Comparison of ENCODE assay signal across 8 mouse cellular contexts in the genomic region with DNA sequence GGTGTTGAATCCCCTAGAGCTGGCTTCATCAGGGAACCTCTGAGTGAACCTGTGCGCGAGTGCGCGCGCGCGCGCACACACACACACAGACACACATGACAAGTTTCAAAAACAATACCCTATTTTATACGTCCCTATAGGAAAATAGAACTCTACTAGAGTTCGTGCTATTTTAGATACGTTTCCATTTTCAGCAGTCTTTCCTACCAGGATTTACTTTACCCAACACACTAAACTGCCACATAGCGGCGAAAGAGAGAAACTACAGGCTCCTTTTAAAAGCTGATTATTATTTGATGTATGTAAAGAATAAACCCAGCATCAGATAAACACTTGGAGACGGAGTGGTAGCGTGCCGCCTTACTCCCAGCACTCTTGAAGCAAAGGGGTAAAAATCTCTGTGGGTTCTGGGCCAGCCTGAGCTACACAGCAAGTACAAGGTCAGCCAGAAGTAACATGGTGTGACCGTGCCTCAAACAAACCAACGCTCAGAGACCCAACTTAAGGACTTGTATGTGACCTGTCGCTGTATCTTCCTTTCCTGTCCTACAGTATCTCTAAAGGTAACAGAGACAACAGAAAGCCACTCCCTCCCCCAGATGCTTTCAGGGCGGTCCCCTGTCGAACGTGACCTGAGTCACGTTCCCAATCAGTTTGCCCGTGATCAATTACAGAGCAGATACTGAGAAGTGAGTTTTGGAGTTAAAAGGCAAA. TPM values are rescaled to one million over a fixed set of nuclear protein-coding genes. Genes with fewer than 3 reads are reported as not detected.
A peak's percentile ranks its signal among the peaks of the same experiment; 100 is the strongest.
DNase-seq lines count a peak whose midpoint lies in the region; ATAC-seq and TF ChIP-seq lines count a peak whose summit lies in the region.

No protein-coding gene starts in this region.

- DNase-seq in frontal cortex, postnatal 10 days (ENCODE audit: low spot score in 2 of 2): no peak
- no peak for DNase-seq in CH12.LX (ENCODE audit: extremely low read depth)
- DNase-seq in embryonic facial prominence, embryonic 10.5 days (ENCODE audit: low spot score): no peak
- peak; percentile 86 for DNase-seq in lung, embryonic 14.5 days
- DNase-seq in retina, embryonic 14.5 days (ENCODE audit: low spot score): peak; percentile 75
- DNase-seq in gastrocnemius, postnatal 10 days: no peak

- H3K27me3 ChIP-seq in CH12.LX (replicated peaks): no peaks in the 10 kb centered on the region
- no peaks in the 10 kb centered on the region; the same call in 1 of the 2 replicates for H3K27me3 ChIP-seq in embryonic facial prominence, embryonic 10.5 days (replicated peaks; ENCODE audit: low read depth, poor library complexity, severe bottlenecking)
- H3K27me3 ChIP-seq in hindbrain, embryonic 12.5 days: peaks cover 3% of the 10 kb centered on the region; the same call in 1 of the 2 replicates
- no peaks in the 10 kb centered on the region for H3K27me3 ChIP-seq in lung, embryonic 14.5 days (ENCODE audit: insufficient read depth, low read length)

- no peak for TF ChIP-seq POLR2A in CH12.LX (IDR thresholded peaks at IDR 0.05; ENCODE audit: low read depth, low read length)

- 8% methylated on average over 24 of the region's 24 CpGs for WGBS in embryonic facial prominence, embryonic 10.5 days
- WGBS in hindbrain, embryonic 12.5 days: 7% methylated on average over 24 of the region's 24 CpGs
- WGBS in lung, embryonic 14.5 days: 3% methylated on average over 24 of the region's 24 CpGs

- TF ChIP-seq RAD21 in CH12.LX (IDR thresholded peaks at IDR 0.05; ENCODE audit: low read depth, low read length): peak; percentile 13

- peaks cover 2 to 17% of the 10 kb centered on the region in 2 experiments; a peak in 2 of 4 replicates for H3K4me1 ChIP-seq in CH12.LX (ENCODE audit: control insufficient read depth in 1 of 2, insufficient read depth in 2 of 2)
- H3K4me1 ChIP-seq in embryonic facial prominence, embryonic 10.5 days: peaks cover 35% of the 10 kb centered on the region
- H3K4me1 ChIP-seq in hindbrain, embryonic 12.5 days: peaks cover 24% of the 10 kb centered on the region
- peaks cover 12% of the 10 kb centered on the region for H3K4me1 ChIP-seq in lung, embryonic 14.5 days (ENCODE audit: insufficient read depth)

- TF ChIP-seq CTCF in CH12.LX (conservative IDR thresholded peaks at IDR 0.05 in 1 of 2, IDR thresholded peaks at IDR 0.05 in 1 of 2; ENCODE audit: low read depth in 2 of 2, low read length in 2 of 2): peak in 1 of 2 experiments; percentile 48; a peak in 2 of 4 replicates
- TF ChIP-seq CTCF in lung, embryonic 14.5 days (IDR thresholded peaks at IDR 0.05; ENCODE audit: low read depth): peak; percentile 70

- H3K4me2 ChIP-seq in CH12.LX (ENCODE audit: insufficient read depth, low read depth, poor library complexity, severe bottlenecking): peak overlapping the region; percentile 17; the same call in 1 of the 2 replicates
- H3K4me2 ChIP-seq in hindbrain, embryonic 12.5 days (replicated peaks): peak overlapping the region; percentile 48
- H3K4me2 ChIP-seq in lung, embryonic 14.5 days: peak overlapping the region; percentile 65

- no peaks in the 10 kb centered on the region for H3K79me2 ChIP-seq in CH12.LX (replicated peaks; ENCODE audit: control insufficient read depth, extremely low read depth, insufficient read depth, poor library complexity, severe bottlenecking)

- H3K9me3 ChIP-seq in CH12.LX (replicated peaks; ENCODE audit: low read length): no peaks in the 10 kb centered on the region
- H3K9me3 ChIP-seq in embryonic facial prominence, embryonic 10.5 days: no peaks in the 10 kb centered on the region
- H3K9me3 ChIP-seq in hindbrain, embryonic 12.5 days (replicated peaks): no peaks in the 10 kb centered on the region
- H3K9me3 ChIP-seq in lung, embryonic 14.5 days (ENCODE audit: low read depth, low read length): no peaks in the 10 kb centered on the region

- H3K27ac ChIP-seq in CH12.LX (ENCODE audit: insufficient read depth, low read depth): no peak overlapping the region
- peak overlapping the region; percentile 78 for H3K27ac ChIP-seq in embryonic facial prominence, embryonic 10.5 days (replicated peaks)
- H3K27ac ChIP-seq in hindbrain, embryonic 12.5 days: peak overlapping the region; percentile 57
- peak overlapping the region; percentile 64 for H3K27ac ChIP-seq in lung, embryonic 14.5 days (ENCODE audit: low read depth)

- H3K4me3 ChIP-seq in CH12.LX (replicated peaks in 1 of 3; ENCODE audit: low read depth in 2 of 3, low read length in 2 of 3, poor library complexity in 1 of 3): no peak overlapping the region
- peak overlapping the region; percentile 42 for H3K4me3 ChIP-seq in embryonic facial prominence, embryonic 10.5 days
- H3K4me3 ChIP-seq in hindbrain, embryonic 12.5 days: peak overlapping the region; percentile 23
- peak overlapping the region; percentile 23 for H3K4me3 ChIP-seq in lung, embryonic 14.5 days (ENCODE audit: low read depth, low read length)

- H3K9ac ChIP-seq in CH12.LX (ENCODE audit: insufficient read depth, low read depth): no peak overlapping the region
- no peak overlapping the region for H3K9ac ChIP-seq in hindbrain, embryonic 12.5 days
- H3K9ac ChIP-seq in lung, embryonic 14.5 days: no peak overlapping the region

- no peaks in the 10 kb centered on the region for H3K36me3 ChIP-seq in CH12.LX (replicated peaks in 1 of 2; ENCODE audit: control insufficient read depth in 1 of 2, insufficient read depth in 1 of 2, low read length in 1 of 2)
- H3K36me3 ChIP-seq in embryonic facial prominence, embryonic 10.5 days (replicated peaks): no peaks in the 10 kb centered on the region
- no peaks in the 10 kb centered on the region for H3K36me3 ChIP-seq in hindbrain, embryonic 12.5 days
- H3K36me3 ChIP-seq in lung, embryonic 14.5 days (ENCODE audit: insufficient read depth): no peaks in the 10 kb centered on the region

- dilution Hi-C loops in CH12.LX (cut with MboI; ENCODE audit: extremely low pct_ligation_motif_present, extremely low pct_unique_long_range_greater_than_20kb, low sequenced_read_pairs): no loop called here

- in situ Hi-C loops in CH12.LX (cut with MboI; ENCODE audit: low pct_ligation_motif_present, low pct_unique_long_range_greater_than_20kb, low sequenced_read_pairs): no loop called here

- no peak for TF ChIP-seq EP300 in CH12.LX (IDR thresholded peaks at IDR 0.05; ENCODE audit: low read length)

- ATAC-seq in frontal cortex, adult (ENCODE audit: low TSS enrichment): peak; percentile 47
- ATAC-seq in hindbrain, embryonic 12.5 days (ENCODE audit: low FRiP score): peak; percentile 21; the same call in 1 of the 2 replicates
- ATAC-seq in lung, embryonic 14.5 days (ENCODE audit: insufficient read depth): no peak

TF ChIP-seq in CH12.LX, 34 proteins besides CTCF, POLR2A, EP300 and RAD21:
- TF ChIP-seq TBP (conservative IDR thresholded peaks at IDR 0.05; ENCODE audit: low read depth, low read length): no peak
- TF ChIP-seq SMC3 (IDR thresholded peaks at IDR 0.05; ENCODE audit: low read depth, low read length): peak; percentile 20; the same call in 1 of the 2 replicates
- no peak for TF ChIP-seq USF1 (IDR thresholded peaks at IDR 0.05; ENCODE audit: low read depth, low read length)
- TF ChIP-seq BHLHE40 (IDR thresholded peaks at IDR 0.05; ENCODE audit: low read depth, low read length): peak; percentile 88
TF ChIP-seq in CH12.LX: peak in this region for 2.

RNA-seq across cellular contexts. Expression of a gene that starts 10.5 kb away (rescaled TPM):
- total RNA-seq in CH12.LX (2012; rRNA removed) (22.6 and 25.3 TPM in 2 replicates), CH12.LX (2014; rRNA removed) (16.2 and 17.8 TPM in 2 replicates)
- polyA plus RNA-seq in CH12.LX (2012; ENCODE audit: insufficient read length, low read depth): 29.4 and 35.1 TPM in 2 replicates
- polyA plus RNA-seq in embryonic facial prominence, embryonic 10.5 days (2016; fragmentation: Nextera tagmentation; extraction: Ambion mirVana): 11.2 and 12.1 TPM in 2 replicates
- 8.6 and 8.8 TPM in 2 replicates for polyA plus RNA-seq in hindbrain, embryonic 12.5 days (2016; fragmentation: Nextera tagmentation; extraction: Ambion mirVana)
- 27.3 and 27.7 TPM in 2 replicates for polyA plus RNA-seq in lung, embryonic 14.5 days (2014; fragmentation: Nextera tagmentation; extraction: Ambion mirVana)
- 10 to 100 TPM; 12.1 to 13.1 TPM for total RNA-seq in gastrocnemius, postnatal 10 days (2021)

RNA-seq across cellular contexts. Expression of a gene that starts 16.4 kb away (rescaled TPM):
- total RNA-seq in CH12.LX (2012; rRNA removed) (34.6 and 35.6 TPM in 2 replicates), CH12.LX (2014; rRNA removed) (30.0 and 30.1 TPM in 2 replicates)
- polyA plus RNA-seq in CH12.LX (2012; ENCODE audit: insufficient read length, low read depth): 26.6 and 26.8 TPM in 2 replicates
- polyA plus RNA-seq in embryonic facial prominence, embryonic 10.5 days (2016; fragmentation: Nextera tagmentation; extraction: Ambion mirVana): 30.2 and 30.3 TPM in 2 replicates
- polyA plus RNA-seq in hindbrain, embryonic 12.5 days (2016; fragmentation: Nextera tagmentation; extraction: Ambion mirVana): 55.7 and 60.4 TPM in 2 replicates
- polyA plus RNA-seq in lung, embryonic 14.5 days (2014; fragmentation: Nextera tagmentation; extraction: Ambion mirVana): 37.1 and 37.6 TPM in 2 replicates
- 10 to 100 TPM; 20.2 to 24.2 TPM for total RNA-seq in gastrocnemius, postnatal 10 days (2021)

RNA-seq across cellular contexts. Expression of a gene that starts 29.8 kb away (rescaled TPM):
- total RNA-seq in CH12.LX (2012; rRNA removed): not detected in 2 replicates
- total RNA-seq in CH12.LX (2014; rRNA removed): not detected in 2 replicates
- not detected in 2 replicates for polyA plus RNA-seq in CH12.LX (2012; ENCODE audit: insufficient read length, low read depth)
- 0.36 and 0.67 TPM in 2 replicates for polyA plus RNA-seq in embryonic facial prominence, embryonic 10.5 days (2016; fragmentation: Nextera tagmentation; extraction: Ambion mirVana)
- polyA plus RNA-seq in hindbrain, embryonic 12.5 days (2016; fragmentation: Nextera tagmentation; extraction: Ambion mirVana): 11.8 and 12.5 TPM in 2 replicates
- polyA plus RNA-seq in lung, embryonic 14.5 days (2014; fragmentation: Nextera tagmentation; extraction: Ambion mirVana): 11.6 and 13.4 TPM in 2 replicates
- 1 to 10 TPM; 7.1 TPM for total RNA-seq in gastrocnemius, postnatal 10 days (2021)

Comparison
In these comparisons a context has a peak if more than half of its experiments do, and no peak if none do; other contexts are left out.
1. DNase-seq: peak in lung, embryonic 14.5 days (single experiment) and retina, embryonic 14.5 days (single experiment); none in frontal cortex, postnatal 10 days (0 of 2), CH12.LX (single experiment), embryonic facial prominence, embryonic 10.5 days (single experiment) and gastrocnemius, postnatal 10 days (single experiment).
2. H3K4me3 ChIP-seq: peak in embryonic facial prominence, embryonic 10.5 days (single experiment), hindbrain, embryonic 12.5 days (single experiment) and lung, embryonic 14.5 days (single experiment); none in CH12.LX (0 of 3).
3. Peak in every context shown above with its lines, with median percentiles within 50 percentile points of each other: H3K4me2 ChIP-seq.